Mouse (Mus musculus) frontal cortex, postnatal 36 days (tissue): Measurements from ENCODE around the gene Ap3m1.
A peak's percentile ranks its signal among the peaks of the same experiment; 100 is the strongest.

Experiments used
- DNase-seq, 2 experiments: peaks; one replicate each; pipeline ENCODE4 v3.0.0; 2022; ENCODE audit warnings: low spot score in 2 of 2

The Ap3m1 gene

DNA sequence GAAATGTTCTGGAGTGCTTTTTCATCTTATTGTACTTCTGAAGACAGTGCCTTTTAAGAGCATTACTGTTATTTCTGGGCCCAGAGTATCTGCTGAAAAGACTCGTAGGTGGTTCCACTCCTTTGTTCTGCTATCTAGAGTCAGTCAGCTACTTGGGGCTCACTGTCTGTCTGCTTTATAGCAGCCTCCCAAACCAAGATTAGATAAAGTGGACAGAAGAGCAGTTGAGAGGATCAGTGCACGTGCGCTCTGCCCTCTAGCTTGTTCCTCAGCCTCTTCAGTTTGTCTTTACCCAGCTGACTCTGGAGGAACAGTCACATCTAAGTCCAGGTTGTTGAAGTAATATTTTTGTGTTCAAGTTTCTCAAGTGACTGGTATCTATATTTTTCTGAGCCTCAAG is 21.7 kb upstream of the Ap3m1 start:
- no peak for DNase-seq

DNA sequence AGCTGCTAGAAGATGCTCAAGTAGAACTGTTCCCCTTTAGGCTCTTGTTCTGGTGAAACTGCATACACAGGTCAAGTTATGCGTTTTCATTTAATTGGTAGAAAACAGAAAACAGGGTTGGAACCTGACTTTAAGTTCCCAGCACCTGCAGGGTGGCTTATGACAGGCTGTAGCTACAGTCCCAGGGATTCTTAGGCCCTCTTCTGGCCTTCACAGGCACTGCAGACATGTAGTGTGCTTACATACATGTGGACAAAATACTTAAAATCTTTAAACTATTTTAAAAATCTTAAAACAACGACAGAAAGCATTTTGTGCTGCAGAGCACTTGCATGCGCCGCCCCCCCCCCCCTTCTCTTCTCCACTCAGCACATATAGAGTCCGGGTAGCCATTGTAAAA is 17.3 kb upstream of the Ap3m1 start:
- DNase-seq = no peak

DNA sequence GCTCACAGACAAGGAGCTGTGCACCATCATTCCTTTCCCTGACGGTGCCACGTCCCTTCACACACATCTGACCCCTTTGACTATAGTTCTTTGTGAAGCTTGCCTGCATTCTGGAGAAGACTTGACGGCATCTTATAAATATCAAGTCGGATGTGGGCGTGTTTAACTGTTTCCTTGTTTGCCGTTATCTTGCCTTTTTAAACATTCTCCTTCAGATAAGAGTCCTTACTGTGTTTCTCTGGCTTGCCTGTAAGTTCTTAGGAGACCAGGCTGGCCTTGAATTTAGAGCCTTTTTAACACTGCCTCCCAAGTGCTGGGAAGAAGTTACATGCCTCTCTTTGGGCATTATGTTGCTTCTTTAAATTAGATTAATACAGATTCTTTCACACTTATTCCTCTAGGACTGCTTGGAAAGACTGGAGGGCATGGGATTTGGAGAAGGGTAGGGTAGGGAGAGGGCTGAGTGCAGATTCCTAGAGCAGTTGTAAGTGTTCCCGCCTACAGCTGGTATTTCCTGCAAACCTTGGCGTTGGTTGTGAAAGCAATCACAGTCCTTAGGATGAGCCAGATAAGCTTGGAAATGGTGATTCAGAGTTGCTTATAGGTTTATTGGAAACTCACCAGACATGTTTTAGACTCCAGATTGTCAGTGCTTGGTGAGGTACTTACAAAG is 13.3 kb upstream of the Ap3m1 start:
- no peak for DNase-seq

- no peak for DNase-seq
Observed at GRCm38 (mm10) chr14:21064321-21064720, 12.0 kb upstream of the Ap3m1 start.

DNA sequence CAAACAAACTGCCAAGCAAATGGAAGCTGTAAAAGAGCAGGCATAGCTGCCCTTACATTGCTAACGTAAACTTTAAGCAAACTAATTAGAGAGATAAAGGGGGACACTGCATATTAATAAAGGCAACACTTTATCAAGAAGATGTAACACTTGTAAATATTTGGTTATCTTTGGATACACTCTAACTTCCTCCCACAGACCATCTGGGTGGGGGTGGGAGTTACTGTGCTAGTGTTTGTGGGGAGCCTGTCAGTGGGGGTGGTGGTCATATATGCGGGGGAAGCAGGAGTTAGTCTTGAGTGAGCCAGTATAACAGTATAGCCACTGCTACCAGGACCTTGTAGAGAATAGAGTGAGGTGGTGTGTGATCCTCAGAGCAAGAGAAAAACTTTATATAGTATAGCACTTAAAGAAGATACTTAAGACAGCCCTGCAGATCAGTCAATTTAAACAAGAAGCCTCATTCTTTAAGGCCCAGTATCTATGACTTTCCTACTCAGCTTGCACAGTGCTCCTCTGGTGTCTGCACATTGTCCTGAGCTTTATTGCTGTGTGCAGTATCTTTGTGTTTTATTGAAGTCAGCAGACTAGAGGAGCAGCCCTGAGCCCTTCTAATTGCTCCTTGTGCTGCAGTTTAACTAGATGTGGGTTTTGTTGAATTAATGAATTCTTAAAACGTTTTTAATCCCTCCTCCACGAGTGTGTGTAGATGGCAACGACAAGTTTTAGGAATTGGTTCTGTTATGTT is 10.6 kb upstream of the Ap3m1 start:
- DNase-seq = no peak

DNA sequence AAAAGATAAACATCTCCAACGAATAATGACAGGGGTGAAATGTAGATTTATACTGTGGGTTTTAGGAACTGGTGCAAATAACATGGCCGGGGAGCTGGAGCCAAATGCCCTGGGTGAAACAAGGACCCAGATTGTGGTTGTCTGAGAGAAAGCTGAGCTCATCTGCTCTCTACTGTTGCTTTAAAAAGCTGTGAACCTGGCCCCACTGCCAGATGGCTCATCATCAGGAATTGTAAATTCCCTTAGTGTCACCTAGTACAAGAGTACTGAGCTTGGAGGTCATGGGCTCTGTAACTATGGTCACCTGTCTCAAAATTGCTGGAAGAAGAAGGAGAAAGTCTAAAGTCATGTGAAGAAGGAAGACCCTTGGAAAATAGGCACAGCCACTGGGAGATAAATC is 6.7 kb upstream of the Ap3m1 start:
- no peak for DNase-seq

DNA sequence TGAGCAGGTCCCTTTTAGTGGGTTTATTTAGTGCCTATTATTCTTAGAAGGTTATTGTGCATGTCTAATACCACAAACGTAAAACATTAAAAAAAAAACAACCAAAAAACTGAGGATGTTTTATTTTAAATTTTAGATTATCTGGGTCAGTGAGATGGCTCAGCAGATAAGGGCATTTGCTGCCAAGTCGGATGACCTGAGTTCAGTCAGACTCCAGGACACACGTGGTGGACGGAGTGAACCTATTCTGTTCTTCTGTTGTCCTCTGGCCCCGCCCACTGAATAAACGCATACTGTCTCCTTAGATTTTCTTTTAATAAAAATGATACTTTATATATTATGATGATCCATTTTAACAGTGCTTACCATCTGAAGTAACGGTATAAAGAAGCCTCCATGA is 1.3 kb upstream of the Ap3m1 start:
- DNase-seq = no peak

GRCm38 (mm10) chr14:21053151-21053550 is 843 bp upstream of the Ap3m1 start:
- DNase-seq = no peak

DNA sequence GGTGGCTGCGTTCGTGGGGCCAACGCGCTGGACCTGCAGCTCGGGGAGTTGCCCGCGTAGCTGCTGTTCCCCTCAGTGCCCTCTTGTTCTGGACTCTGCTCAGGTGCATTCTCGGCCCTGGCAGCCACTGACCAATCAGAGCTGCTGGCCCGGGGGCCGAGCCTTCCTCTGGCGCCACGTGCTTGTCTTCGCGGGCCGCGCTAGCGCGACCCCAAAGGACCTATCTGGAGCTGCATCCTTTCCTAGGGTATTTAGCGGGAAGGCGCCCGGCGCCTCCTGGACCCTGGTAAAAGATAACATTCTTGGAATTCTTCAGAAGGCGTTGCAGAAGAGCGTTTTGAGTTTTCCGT is 448 bp upstream of the Ap3m1 start:
- no peak for DNase-seq

DNA sequence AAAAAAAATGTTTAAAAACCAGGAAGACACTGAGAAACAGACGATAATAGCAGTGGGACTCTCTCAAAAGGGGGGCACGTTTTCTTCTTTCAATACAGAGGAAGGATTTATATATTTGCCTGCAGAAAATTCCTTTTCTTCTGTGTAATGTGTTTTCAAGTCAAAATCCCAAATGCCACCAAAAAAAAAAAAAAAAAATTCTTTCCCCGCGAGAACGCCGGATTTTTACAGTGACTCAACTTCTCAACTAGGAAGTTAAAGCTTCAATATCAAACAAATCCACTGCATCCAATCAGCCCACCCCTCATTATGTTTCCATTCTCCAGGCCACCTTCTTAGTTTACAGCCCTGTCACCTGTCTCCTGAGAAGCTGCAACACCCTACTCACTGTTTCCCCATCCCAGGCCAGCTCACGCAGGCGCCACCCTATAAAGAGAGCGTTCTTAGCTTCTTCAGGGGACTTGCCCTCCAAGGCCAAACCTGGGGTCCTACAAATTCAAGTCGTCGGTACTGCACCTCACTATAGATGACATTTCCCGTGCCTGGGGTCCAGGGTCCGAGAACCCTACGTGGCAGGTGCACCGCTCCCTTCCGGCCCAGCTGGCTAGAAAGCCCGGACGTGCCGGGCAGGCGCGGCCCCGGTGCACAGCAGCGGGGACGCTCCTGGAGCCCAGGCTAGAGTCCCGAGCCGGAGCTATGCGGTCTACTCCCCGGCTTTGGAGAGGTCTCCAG is 762 bp downstream of the Ap3m1 start:
- DNase-seq = no peak

- no peak for DNase-seq
Observed at GRCm38 (mm10) chr14:21050734-21051133, 1.6 kb downstream of the Ap3m1 start.

DNA sequence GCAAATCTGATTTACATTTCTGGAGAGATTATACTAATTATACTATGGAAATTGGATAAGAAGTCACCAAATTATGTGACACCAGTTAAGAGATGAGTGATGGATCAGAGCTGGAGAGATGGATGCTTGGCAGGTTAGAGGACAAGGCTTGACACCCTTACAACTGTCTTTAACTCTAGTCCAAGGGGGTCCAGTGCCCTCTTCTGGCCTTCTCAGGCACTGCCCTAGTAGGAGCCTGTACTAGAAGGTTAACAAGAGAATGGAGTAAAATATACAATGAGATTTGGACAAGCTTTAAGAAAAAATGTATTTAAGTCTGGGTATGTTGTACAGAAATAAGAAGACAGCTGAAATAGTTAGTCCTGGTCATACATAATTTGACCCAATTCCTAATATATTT is 3.4 kb downstream of the Ap3m1 start:
- no peak for DNase-seq

DNA sequence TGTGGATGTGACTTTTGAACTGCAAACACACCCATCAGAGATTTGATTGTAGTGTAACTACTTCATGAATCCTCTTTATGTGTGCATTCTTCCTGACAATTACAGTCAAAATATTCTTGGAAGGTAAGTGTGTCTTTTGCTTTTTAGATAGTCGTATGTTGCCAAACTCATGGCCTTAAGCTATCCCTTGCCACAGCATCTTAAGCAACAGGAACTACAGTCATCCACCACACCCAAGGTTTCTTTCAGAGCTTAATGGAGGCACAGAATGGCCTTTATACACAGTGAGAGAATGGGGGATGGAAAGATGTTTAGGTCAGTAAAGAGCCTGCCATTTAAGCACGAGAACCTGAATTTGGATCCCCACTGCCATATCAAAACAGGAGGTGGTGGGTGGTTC is 4.5 kb downstream of the Ap3m1 start:
- DNase-seq = no peak

DNA sequence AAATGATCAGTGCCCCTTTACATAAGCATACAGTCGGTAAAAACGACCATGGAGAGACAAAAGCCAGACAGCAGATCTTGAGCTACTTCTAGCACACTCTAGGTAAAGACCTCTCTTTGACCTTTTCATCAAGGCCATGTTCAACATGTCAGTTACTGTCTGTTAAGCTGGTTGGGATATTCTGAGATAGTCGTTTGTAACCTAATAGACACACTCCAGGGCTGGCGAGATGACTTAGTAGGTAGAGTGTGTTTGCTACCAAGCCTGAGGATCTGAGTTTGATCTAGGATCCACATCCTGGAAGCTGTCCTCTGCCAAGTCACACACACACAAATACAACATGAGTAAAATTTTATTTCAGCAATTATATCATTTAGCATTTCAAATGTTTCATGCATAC is 12.7 kb downstream of the Ap3m1 start:
- DNase-seq = no peak

DNA sequence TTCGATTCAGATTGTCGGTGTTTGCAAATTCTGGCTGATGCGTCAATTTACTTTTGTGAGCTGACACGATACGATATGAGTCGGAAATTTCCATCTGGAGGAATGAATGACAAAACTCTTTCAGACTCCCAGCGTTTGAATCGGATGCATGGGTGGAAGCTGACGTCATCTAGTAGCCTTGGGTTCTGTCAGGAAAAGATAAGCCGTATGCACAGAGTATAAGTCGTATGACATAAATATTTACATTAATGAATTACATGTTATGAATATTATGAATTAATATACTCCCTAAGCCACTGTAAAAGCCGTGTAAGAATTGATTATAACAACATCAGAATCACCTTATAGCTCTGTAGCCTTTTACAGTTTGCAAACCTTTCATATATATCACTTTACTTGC is 13.2 kb downstream of the Ap3m1 start:
- no peak for DNase-seq

DNA sequence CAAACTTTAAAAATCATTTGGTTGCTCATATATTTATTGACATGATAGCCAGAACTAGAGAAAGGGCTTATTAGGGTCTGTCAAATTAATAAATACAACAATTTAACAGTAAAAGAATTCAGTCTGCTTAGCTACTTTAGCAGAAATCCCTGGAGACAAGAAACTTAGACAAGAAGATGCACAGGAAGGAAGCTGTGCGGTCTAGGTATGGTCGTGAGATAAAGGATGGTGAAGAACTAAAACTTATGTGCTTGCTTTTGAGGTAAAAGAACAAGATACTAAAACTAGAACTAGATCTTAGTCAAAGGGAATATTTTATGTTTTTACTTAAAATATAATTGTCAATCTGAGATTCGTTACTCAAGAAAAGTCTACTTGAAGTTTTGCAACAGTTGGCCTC is 17.5 kb downstream of the Ap3m1 start:
- no peak for DNase-seq

DNA sequence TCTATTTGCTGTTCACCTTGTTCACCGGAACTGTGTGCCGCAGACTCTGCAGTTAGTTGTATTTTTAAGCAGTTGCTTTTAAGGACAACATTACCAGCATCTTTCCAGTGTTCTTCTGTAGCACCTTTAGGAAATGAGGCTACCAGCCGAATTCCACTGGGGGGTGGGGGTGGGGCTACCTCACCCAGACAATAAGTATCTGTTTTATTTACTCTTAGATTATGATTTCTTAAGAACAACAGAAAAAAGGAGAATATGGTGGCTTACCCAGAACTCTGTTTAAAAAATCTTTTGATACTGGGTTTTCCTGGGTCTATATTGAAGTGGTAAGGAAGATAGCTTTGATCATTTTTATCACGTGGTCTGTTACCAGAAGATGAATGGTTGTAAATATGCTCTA is 18.0 kb downstream of the Ap3m1 start:
- DNase-seq = no peak

GRCm38 (mm10) chr14:21031783-21032511 is 20.4 kb downstream of the Ap3m1 start:
- DNase-seq = no peak

GRCm38 (mm10) chr14:21029025-21029659 is 23.2 kb downstream of the Ap3m1 start:
- peak; percentile 48 to 62 for DNase-seq

- no peak for DNase-seq
Observed at GRCm38 (mm10) chr14:21027542-21027941, 24.8 kb downstream of the Ap3m1 start.

- no peak for DNase-seq
Observed at GRCm38 (mm10) chr14:21020435-21020834, 31.9 kb downstream of the Ap3m1 start.

- DNase-seq = peak in 1 of 2 experiments; percentile 46
Observed at GRCm38 (mm10) chr14:21018977-21019376, 33.3 kb downstream of the Ap3m1 start.
